Comparison of ENCODE assay signal across 25 mouse cellular contexts in genomic region chr7:109282106-109282505, GRCm38 (mm10).
"Had no signal": no experiment of that assay in that cellular context is flagged by ENCODE, and none has a peak within 500 bp of the region (broad histone marks: within the 10 kb centered on the region; RNA-seq: fewer than 3 reads in every experiment).

No protein-coding gene starts in this region.

- DNase-seq: forebrain, postnatal 0 days; gastrocnemius, postnatal 14 days; gastrocnemius, postnatal 36 days; heart, adult 18-20 months; heart, postnatal 10 days; heart, postnatal 36 days; kidney, adult 11 months; kidney, adult 2 months; kidney, adult 9 months; kidney, postnatal 14 days; kidney, postnatal 36 days; layer of hippocampus, adult 9-11 months; layer of hippocampus, postnatal 36 days; liver; liver, embryonic 13.5 days had no signal

- H3K9ac ChIP-seq: forebrain, postnatal 0 days; heart, embryonic 12.5 days; hindbrain, embryonic 13.5 days; hindbrain, embryonic 15.5 days; intestine, embryonic 15.5 days; kidney, embryonic 15.5 days; limb, embryonic 12.5 days; liver, embryonic 13.5 days; liver, embryonic 15.5 days had no signal

- ATAC-seq: forebrain, postnatal 0 days; hindbrain, postnatal 0 days; intestine, embryonic 15.5 days had no signal

- H3K4me2 ChIP-seq: heart, embryonic 12.5 days; hindbrain, embryonic 13.5 days; hindbrain, embryonic 15.5 days; intestine, embryonic 15.5 days; kidney, embryonic 15.5 days; limb, embryonic 12.5 days; liver, embryonic 11.5 days; liver, embryonic 13.5 days; liver, embryonic 15.5 days had no signal

- H3K4me3 ChIP-seq: heart, embryonic 12.5 days; hindbrain, embryonic 13.5 days; hindbrain, embryonic 15.5 days; intestine, embryonic 15.5 days; kidney, embryonic 15.5 days; limb, embryonic 12.5 days; liver, embryonic 13.5 days; liver, embryonic 15.5 days had no signal

- H3K4me1 ChIP-seq: heart, embryonic 12.5 days; hindbrain, embryonic 15.5 days; kidney, embryonic 15.5 days; liver, embryonic 13.5 days; liver, embryonic 15.5 days had no signal

- H3K9me3 ChIP-seq: heart, embryonic 12.5 days; hindbrain, embryonic 13.5 days; hindbrain, embryonic 15.5 days; intestine, embryonic 15.5 days; kidney, embryonic 15.5 days; limb, embryonic 12.5 days; liver, embryonic 13.5 days; liver, embryonic 15.5 days had no signal

- H3K27ac ChIP-seq: hindbrain, embryonic 13.5 days; hindbrain, embryonic 15.5 days; hindbrain, postnatal 0 days; intestine, embryonic 15.5 days; kidney, embryonic 15.5 days; kidney, postnatal 0 days; limb, embryonic 12.5 days; liver, embryonic 13.5 days; liver, embryonic 15.5 days had no signal

- H3K27me3 ChIP-seq: hindbrain, embryonic 15.5 days; intestine, embryonic 15.5 days; kidney, embryonic 15.5 days; limb, embryonic 12.5 days; liver, embryonic 13.5 days; liver, embryonic 15.5 days had no signal

- H3K36me3 ChIP-seq: heart, embryonic 12.5 days; hindbrain, embryonic 13.5 days; hindbrain, embryonic 15.5 days; intestine, embryonic 15.5 days; kidney, embryonic 15.5 days; limb, embryonic 12.5 days; liver, embryonic 13.5 days; liver, embryonic 15.5 days had no signal
